Mouse (Mus musculus): ENCODE results near the gene Snx33.
"Not testable (repeated sequence)": the region's sequence is repeated elsewhere in the genome, so short reads cannot be mapped to it uniquely, and the experiment has no call there.

Snx33 gene

GRCm38 (mm10) chr9:56926025-56926360, 2.2 kb downstream of the Snx33 start:
- no peak for DNase-seq (ENCODE audit: extremely low read depth, low read depth, low spot score)

- no peak for DNase-seq (ENCODE audit: extremely low read depth, low read depth, low spot score)
Measured at GRCm38 (mm10) chr9:56925291-56926024, 2.7 kb downstream of the Snx33 start.

DNA sequence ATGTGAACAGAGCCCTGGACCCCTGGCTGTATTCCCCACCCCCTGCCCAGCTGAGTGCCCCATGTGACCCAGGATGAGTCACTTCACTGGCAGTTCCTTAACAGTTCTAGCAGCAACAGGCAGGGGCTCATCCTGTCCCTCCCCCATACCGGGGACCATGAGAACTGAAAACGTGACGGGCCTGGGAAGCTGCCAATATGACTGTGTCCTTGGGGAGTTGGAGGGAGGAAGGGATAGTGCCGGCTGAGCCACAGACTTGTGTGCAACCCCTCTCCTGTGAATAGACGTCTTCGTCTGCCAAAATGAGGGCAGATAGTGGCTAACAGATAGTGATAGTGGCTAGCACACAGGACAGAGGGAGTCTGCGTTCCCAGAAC, 3.5 kb downstream of the Snx33 start:
- no peak for DNase-seq (ENCODE audit: extremely low read depth, low read depth, low spot score)

DNA sequence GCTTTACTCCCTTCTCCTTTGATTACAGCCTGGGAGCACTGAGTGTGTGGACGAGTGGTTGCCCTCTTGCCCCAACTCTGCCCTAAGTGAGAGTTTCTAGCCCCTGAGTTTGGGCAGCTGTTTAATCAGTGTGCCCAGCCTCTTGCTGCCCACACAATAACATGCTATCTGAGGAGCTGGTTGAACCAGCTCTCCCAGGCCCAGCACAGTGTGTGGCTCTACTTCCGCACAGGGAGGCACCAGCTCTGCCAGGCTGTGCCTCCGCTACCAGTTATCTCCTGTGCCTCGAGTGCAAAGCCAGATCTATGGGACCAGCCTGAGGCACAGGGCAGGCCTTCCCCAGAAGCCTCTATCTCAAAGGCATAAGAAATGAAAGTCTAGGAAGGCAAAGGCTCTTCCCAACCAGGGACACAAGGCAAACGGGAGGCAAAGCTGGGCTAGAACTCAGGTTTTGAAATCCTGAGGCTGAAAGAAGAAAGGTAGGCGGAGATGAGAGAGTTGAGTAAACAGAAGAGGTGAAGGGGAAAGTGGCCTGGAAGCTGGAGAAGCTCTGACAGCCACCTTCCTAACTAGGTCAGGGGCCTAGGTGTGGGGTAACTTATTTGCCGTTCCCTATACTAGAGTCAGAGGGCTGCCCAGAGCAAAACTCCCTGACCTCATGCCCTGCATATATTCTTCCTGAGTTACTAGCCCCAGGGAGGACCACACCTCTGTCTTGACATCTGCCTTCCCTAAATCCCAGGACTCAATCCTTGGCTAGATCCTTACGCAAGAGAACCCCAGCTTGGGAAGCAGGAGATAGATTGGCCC, 4.1 kb downstream of the Snx33 start:
- DNase-seq (ENCODE audit: extremely low read depth, low read depth, low spot score) = peak; percentile 82

GRCm38 (mm10) chr9:56922746-56923145, 5.4 kb downstream of the Snx33 start:
- DNase-seq (ENCODE audit: extremely low read depth, low read depth, low spot score) = no peak

- DNase-seq (ENCODE audit: extremely low read depth, low read depth, low spot score) = no peak
Measured at GRCm38 (mm10) chr9:56918466-56918865, 9.7 kb downstream of the Snx33 start.

DNA sequence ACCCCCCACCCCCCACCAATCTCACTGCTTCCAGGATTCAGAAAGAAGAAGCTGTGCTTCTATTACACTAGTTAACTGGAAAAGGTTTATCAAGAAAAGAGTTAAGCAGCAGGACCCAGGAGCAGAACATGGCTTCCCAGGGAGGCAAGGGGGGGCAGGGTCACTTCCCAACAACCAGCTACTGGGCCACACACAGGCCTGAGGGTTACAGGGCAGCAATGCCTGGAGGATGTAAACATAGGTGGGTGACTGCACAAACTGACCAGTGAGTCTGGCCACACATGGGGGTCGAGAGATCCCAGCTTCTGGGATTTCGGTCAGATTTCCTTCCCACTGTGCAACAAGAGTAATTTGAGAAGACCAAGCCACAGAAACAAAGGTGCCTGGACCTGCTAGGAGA, 11.0 kb downstream of the Snx33 start:
- DNase-seq (ENCODE audit: extremely low read depth, low read depth, low spot score) = no peak

- no peak for DNase-seq (ENCODE audit: extremely low read depth, low read depth, low spot score)
Measured at GRCm38 (mm10) chr9:56915695-56916410, 12.3 kb downstream of the Snx33 start.

- DNase-seq (ENCODE audit: extremely low read depth, low read depth, low spot score) = no peak
Measured at GRCm38 (mm10) chr9:56915116-56915515, 13.1 kb downstream of the Snx33 start.

GRCm38 (mm10) chr9:56913991-56914390, 14.2 kb downstream of the Snx33 start:
- DNase-seq (ENCODE audit: extremely low read depth, low read depth, low spot score) = no peak

DNA sequence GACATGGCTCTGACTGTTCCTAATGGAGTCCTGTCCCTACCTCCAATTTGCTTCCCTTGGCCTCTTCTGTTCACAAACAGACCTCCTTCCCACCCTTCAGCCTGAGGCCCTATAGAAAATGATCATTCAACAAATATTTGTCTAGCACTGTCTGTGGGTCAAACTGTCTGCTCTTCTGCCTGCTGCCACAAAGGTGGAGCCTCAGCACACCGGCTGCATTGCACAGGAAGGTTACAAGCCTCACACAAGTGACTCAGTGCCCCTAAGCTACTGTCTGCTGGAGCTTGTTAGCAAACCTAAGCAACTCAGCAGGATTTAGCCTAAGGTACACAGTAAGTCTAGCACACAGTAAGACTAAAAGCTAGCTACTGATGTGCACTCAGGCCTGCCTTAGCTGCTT, 17.2 kb downstream of the Snx33 start:
- DNase-seq (ENCODE audit: extremely low read depth, low read depth, low spot score) = no peak

- DNase-seq (ENCODE audit: extremely low read depth, low read depth, low spot score) = not testable (repeated sequence)
Measured at GRCm38 (mm10) chr9:56909991-56910390, 18.2 kb downstream of the Snx33 start.

DNA sequence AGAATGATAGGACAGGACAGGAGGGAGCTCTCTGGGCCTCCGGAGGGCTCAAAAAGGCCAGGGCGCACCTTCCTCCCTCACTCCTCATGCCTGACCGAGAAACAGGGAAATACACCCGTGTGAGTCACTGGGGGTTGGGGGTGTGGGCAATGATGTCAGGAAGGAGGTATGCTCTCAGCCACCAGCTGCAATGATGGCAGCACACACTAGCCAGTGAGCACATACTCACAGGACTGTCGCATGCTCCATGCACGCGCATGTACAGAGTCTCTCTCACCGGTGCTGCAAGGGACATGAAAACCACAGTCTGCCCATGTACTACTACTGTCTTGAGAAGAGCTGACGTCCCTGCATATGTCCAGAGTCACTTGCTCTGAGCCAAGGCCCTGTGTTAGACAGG, 20.6 kb downstream of the Snx33 start:
- no peak for DNase-seq (ENCODE audit: extremely low read depth, low read depth, low spot score)

- DNase-seq (ENCODE audit: extremely low read depth, low read depth, low spot score) = no peak
Measured at GRCm38 (mm10) chr9:56903662-56904061, 24.5 kb downstream of the Snx33 start.

DNA sequence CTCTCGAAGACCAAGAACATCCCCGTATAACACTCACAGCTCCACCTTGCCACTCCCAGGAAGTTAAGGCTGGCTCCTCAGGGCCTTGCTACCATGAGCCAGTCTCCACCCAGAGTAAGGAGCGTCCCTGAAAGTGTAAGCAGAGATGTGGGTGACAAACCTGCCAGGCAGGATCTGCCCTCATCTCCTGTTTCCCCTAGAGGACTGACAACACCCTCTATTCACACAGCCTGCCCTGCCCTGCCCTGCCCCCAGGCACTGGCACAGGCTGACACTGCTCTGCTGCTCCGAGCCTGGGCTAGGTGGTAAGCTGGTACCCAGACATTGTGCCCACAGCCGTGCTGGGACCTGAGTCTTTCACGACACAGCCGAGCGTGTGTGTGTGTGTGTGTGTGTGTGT, 27.0 kb downstream of the Snx33 start:
- no peak for DNase-seq (ENCODE audit: extremely low read depth, low read depth, low spot score)

GRCm38 (mm10) chr9:56900571-56900970, 27.6 kb downstream of the Snx33 start:
- no peak for DNase-seq (ENCODE audit: extremely low read depth, low read depth, low spot score)

GRCm38 (mm10) chr9:56900060-56900459, 28.1 kb downstream of the Snx33 start:
- DNase-seq (ENCODE audit: extremely low read depth, low read depth, low spot score) = no peak

GRCm38 (mm10) chr9:56899409-56899808, 28.8 kb downstream of the Snx33 start:
- DNase-seq (ENCODE audit: extremely low read depth, low read depth, low spot score) = no peak

GRCm38 (mm10) chr9:56896779-56897178, 31.4 kb downstream of the Snx33 start:
- no peak for DNase-seq (ENCODE audit: extremely low read depth, low read depth, low spot score)

GRCm38 (mm10) chr9:56894006-56894405, 34.2 kb downstream of the Snx33 start:
- no peak for DNase-seq (ENCODE audit: extremely low read depth, low read depth, low spot score)

- no peak for DNase-seq (ENCODE audit: extremely low read depth, low read depth, low spot score)
Measured at GRCm38 (mm10) chr9:56893313-56893712, 34.9 kb downstream of the Snx33 start.

DNA sequence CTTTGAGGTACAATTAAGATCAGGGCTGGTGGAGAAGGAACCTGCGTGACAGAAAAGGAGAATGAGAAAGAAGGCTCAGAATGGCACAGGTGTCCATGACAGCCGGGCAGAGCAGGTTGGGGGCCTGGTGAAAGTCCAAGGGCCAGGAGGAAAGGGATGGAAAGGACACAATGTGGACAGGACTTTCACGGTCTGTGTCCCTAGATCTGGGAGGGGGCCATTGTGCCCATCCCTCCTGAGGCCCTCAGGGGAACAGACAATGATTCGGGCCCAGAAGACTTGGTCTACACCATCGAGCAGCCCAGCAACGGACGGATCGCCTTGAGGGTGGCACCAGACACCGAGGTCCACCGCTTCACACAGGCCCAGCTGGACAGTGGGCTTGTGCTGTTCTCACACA, 36.1 kb downstream of the Snx33 start:
- DNase-seq (ENCODE audit: extremely low read depth, low read depth, low spot score) = no peak

All from fat pad, adult 2 months (tissue).